Mouse (Mus musculus) lung, adult 2 months (tissue): ENCODE results near the gene Nhsl1. TPM values are rescaled to one million over a fixed set of nuclear protein-coding genes. Genes with fewer than 3 reads are reported as not detected.
A peak's percentile ranks its signal among the peaks of the same experiment; 100 is the strongest.

ENCODE experiments used
- DNase-seq: peaks from one replicate; pipeline ENCODE4 v3.0.0; 2022
- H3K4me1 ChIP-seq: fragments of 200-500 bp; 2 replicates; pipeline ENCODE4 v1.6.1; 2011; ENCODE audit warnings: low read length; ENCODE audit not compliant: control insufficient read depth, insufficient read depth
- H3K4me3 ChIP-seq: fragments of 200-500 bp; replicated peaks from 2 replicates; pipeline ENCODE3; 2011; ENCODE audit warnings: low read depth, mild to moderate bottlenecking, control low read depth, low read length; ENCODE audit errors: extremely low read depth
- CTCF ChIP-seq: fragments of 200-500 bp; IDR thresholded peaks from 2 replicates; pipeline ENCODE4 v1.5.1; 2011; ENCODE audit warnings: mild to moderate bottlenecking, low read length, control low read depth; ENCODE audit not compliant: insufficient read depth
- POLR2A ChIP-seq: fragments of 200-500 bp; IDR thresholded peaks from 2 replicates; pipeline ENCODE4 v1.6.1; 2011; ENCODE audit warnings: low read depth, mild to moderate bottlenecking, control low read depth, low read length, borderline replicate concordance; ENCODE audit errors: extremely low read depth
- WGBS: fragments of 180-500 bp; shearing (Covaris S2); methylation state at CpG from one replicate; pipeline ENCODE4 v1.1.7; 2018; 5-methylcytosine and 5-hydroxymethylcytosine counted together
- polyA plus RNA-seq: library from polyadenylated mRNA; depleted of rRNA; stranded (reverse); fragments of >200 nt; gene quantifications from 2 replicates; pipeline ENCODE4 v1.2.3, GENCODE M21; 2012

Gene Nhsl1
- polyA plus RNA-seq, 1 experiment: 9.0 TPM

- no peak for DNase-seq
- whole genome bisulfite sequencing: 84% methylated on average over 6 of the region's 6 CpGs
- H3K4me1 ChIP-seq: no peaks in the 10 kb centered on the region
- TF ChIP-seq POLR2A: no peak
- TF ChIP-seq CTCF: no peak
- H3K4me3 ChIP-seq: no peak overlapping the region
Observed at GRCm38 (mm10) chr10:18365432-18365831, 46.6 kb downstream of the Nhsl1 start.

DNA sequence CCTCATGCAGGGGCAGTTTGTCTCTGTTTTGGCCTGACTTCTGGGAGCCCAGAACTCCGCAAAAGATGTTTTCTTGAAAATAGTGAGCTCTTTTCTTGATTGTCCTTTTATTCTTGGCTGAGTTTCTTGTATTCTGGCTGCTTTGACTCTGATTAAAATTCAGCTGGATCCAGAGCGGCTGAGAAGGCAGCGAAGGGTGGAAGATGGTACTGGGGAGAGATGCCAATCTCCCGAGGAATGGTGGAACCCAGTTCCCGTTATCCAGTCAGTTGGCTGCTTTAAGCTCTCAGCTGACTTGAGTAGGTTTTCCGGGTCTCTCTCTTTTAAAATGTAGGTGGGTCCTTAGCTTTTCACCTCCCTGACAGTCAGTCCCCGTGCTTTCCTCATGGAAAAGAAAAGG lies 47.9 kb downstream of the Nhsl1 start:
- DNase-seq: no peak
- TF ChIP-seq CTCF (no peak), POLR2A (no peak)
- 68% methylated on average over 7 of the region's 7 CpGs for WGBS
- no peak overlapping the region for H3K4me3 ChIP-seq
- H3K4me1 ChIP-seq: no peaks in the 10 kb centered on the region

DNA sequence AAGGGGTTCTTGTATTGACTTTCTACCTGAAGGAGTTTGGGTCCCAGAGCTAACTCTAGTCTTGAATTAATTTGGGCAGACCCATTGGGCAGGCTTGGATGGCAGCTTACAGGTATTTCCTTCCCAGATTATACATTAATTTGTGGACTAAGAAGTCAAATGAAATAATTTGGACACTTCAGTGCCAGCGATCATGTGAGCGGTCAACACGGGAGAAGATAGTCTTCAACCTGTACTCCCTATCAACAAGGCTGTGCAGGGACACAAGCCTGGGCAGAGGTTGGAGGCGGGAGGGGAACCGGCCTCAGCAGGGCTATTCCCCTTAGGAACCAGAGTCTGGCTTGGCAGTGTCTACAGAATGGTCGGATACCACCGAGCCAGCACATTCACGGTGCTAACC lies 49.3 kb downstream of the Nhsl1 start:
- TF ChIP-seq POLR2A: no peak
- no peak for TF ChIP-seq CTCF
- WGBS: 91% methylated on average over 8 of the region's 8 CpGs
- no peak for DNase-seq
- Histone ChIP-seq H3K4me1 (no peaks in the 10 kb centered on the region), H3K4me3 (no peak overlapping the region)

- TF ChIP-seq CTCF (no peak), POLR2A (no peak)
- H3K4me3 ChIP-seq: no peak overlapping the region
- WGBS: 55% methylated on average over 17 of the region's 17 CpGs
- no peak for DNase-seq
- no peaks in the 10 kb centered on the region for H3K4me1 ChIP-seq
Observed at GRCm38 (mm10) chr10:18370475-18371286, 51.9 kb downstream of the Nhsl1 start.

DNA sequence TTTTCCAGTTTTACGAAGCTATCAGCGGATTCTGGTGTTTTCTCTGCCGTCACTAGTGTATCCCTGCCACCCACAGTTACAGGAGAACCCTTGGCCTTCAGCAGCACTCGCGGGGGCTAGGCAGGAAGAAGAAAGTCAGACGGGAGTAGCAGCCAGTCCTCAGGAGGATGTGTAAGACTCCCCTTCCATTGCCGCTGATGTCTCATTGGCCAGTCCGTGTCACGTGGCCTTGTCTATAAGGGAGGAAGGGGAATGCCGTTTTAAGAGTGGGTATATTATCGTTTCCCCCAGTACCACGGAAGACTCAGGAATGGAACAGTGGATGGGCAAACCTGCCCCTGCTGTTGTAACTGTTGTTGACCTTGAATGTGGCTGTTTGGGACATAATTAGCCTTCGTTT lies 53.1 kb downstream of the Nhsl1 start:
- no peak for TF ChIP-seq CTCF
- no peak for TF ChIP-seq POLR2A
- DNase-seq: no peak
- WGBS: 67% methylated on average over 13 of the region's 13 CpGs
- Histone ChIP-seq H3K4me3 (no peak overlapping the region), H3K4me1 (no peaks in the 10 kb centered on the region)

DNA sequence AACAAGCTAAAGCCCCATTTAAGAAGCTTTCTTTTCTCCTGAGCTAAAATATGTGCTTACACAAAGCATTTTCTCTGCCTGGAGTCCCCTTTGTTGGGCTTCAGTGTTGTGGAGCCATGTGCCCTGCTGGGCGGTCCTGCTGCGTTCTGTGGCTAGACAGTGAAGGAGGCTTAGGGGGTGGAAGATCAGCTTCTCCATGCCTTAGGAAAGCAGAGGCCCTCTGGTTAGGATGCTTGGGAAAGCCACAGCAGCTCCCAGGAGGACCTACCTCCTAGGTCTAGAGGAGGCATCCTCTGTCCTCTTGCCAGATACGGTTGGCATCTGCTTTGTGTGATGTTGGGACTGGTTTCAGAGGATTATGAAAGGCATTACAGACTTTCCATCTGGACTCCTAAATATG lies 56.5 kb downstream of the Nhsl1 start:
- no peaks in the 10 kb centered on the region for H3K4me1 ChIP-seq
- no peak for DNase-seq
- 81% methylated on average over 3 of the region's 3 CpGs for WGBS
- no peak overlapping the region for H3K4me3 ChIP-seq
- TF ChIP-seq POLR2A (no peak), CTCF (no peak)

GRCm38 (mm10) chr10:18384766-18385165 lies 66.0 kb downstream of the Nhsl1 start:
- 41% methylated on average over 2 of the region's 2 CpGs for WGBS
- H3K4me3 ChIP-seq: no peak overlapping the region
- DNase-seq: no peak
- H3K4me1 ChIP-seq: no peaks in the 10 kb centered on the region; the same call in 1 of the 2 replicates
- TF ChIP-seq CTCF: no peak
- TF ChIP-seq POLR2A: no peak

- 55% methylated on average over 7 of the region's 7 CpGs for WGBS
- Histone ChIP-seq H3K4me1 (no peaks in the 10 kb centered on the region; the same call in 1 of the 2 replicates), H3K4me3 (no peak overlapping the region)
- DNase-seq: no peak
- no peak for TF ChIP-seq POLR2A
- no peak for TF ChIP-seq CTCF
Observed at GRCm38 (mm10) chr10:18386224-18386623, 67.4 kb downstream of the Nhsl1 start.

GRCm38 (mm10) chr10:18388784-18389575 lies 70.2 kb downstream of the Nhsl1 start:
- peak; percentile 46 for DNase-seq
- no peaks in the 10 kb centered on the region; the same call in 1 of the 2 replicates for H3K4me1 ChIP-seq
- H3K4me3 ChIP-seq: no peak overlapping the region
- 18% methylated on average over 10 of the region's 10 CpGs for WGBS
- TF ChIP-seq POLR2A (no peak), CTCF (peak; percentile 53)

- 76% methylated on average over 15 of the region's 15 CpGs for WGBS
- TF ChIP-seq POLR2A (no peak), CTCF (no peak)
- DNase-seq: no peak
- H3K4me1 ChIP-seq: no peaks in the 10 kb centered on the region; the same call in 1 of the 2 replicates
- H3K4me3 ChIP-seq: no peak overlapping the region
Observed at GRCm38 (mm10) chr10:18390004-18390403, 71.2 kb downstream of the Nhsl1 start.
